Mouse (Mus musculus) kidney, adult 2 months (tissue): Measurements from ENCODE around the gene Mmp14. TPM values are rescaled to one million over a fixed set of nuclear protein-coding genes. Genes with fewer than 3 reads are reported as not detected.

Experiments
- DNase-seq: peaks from one replicate; pipeline ENCODE4 v3.0.0; 2021
- H3K27ac ChIP-seq: fragments of 200-500 bp; 2 replicates; pipeline ENCODE4 v1.5.1; 2012; ENCODE audit warnings: low read depth, low read length, control low read depth, inconsistent platforms; ENCODE audit not compliant: insufficient read depth
- H3K27me3 ChIP-seq: fragments of 200-500 bp; replicated peaks from 2 replicates; pipeline ENCODE4 v1.6.1; 2012; ENCODE audit warnings: mild to moderate bottlenecking, moderate library complexity, low read length, inconsistent platforms; ENCODE audit not compliant: control insufficient read depth, insufficient read depth
- H3K36me3 ChIP-seq: fragments of 200-500 bp; 2 replicates; pipeline ENCODE4 v1.6.1; 2012; ENCODE audit warnings: mild to moderate bottlenecking, moderate library complexity, low read length, inconsistent platforms; ENCODE audit not compliant: control insufficient read depth, insufficient read depth
- H3K4me1 ChIP-seq: fragments of 200-500 bp; 2 replicates; pipeline ENCODE4 v1.6.1; 2011; ENCODE audit warnings: low read length; ENCODE audit not compliant: control insufficient read depth, insufficient read depth
- H3K4me3 ChIP-seq: fragments of 200-500 bp; 2 replicates; pipeline ENCODE4 v1.5.1; 2011; ENCODE audit warnings: mild to moderate bottlenecking, low read depth, low read length, control low read depth; ENCODE audit not compliant: insufficient read depth
- CTCF ChIP-seq: fragments of 200-500 bp; conservative IDR thresholded peaks from 2 replicates; pipeline ENCODE4 v1.5.1; 2011; ENCODE audit warnings: low read depth, mild to moderate bottlenecking, control low read depth, low read length, moderate library complexity, mixed read lengths; ENCODE audit not compliant: insufficient read depth, insufficient read length
- POLR2A ChIP-seq: fragments of 200-500 bp; IDR thresholded peaks from one replicate; pipeline ENCODE4 v1.6.1; 2011; ENCODE audit warnings: low read depth, low read length, control low read depth
- WGBS: fragments of 180-500 bp; shearing (Covaris S2); methylation state at CpG from one replicate; pipeline ENCODE4 v1.1.7; 2018; 5-methylcytosine and 5-hydroxymethylcytosine counted together
- polyA plus RNA-seq: library from polyadenylated mRNA; depleted of rRNA; stranded (reverse); fragments of >200 nt; gene quantifications from 2 replicates; pipeline ENCODE4 v1.2.3, GENCODE M21; 2012

Mmp14 gene
- polyA plus RNA-seq, 1 experiment, result 37.2 TPM

- no peak overlapping the region for H3K4me3 ChIP-seq
- no peaks in the 10 kb centered on the region for H3K27me3 ChIP-seq
- no peak for DNase-seq
- no peaks in the 10 kb centered on the region for H3K36me3 ChIP-seq
- peaks cover 4% of the 10 kb centered on the region; the same call in 1 of the 2 replicates for H3K4me1 ChIP-seq
- WGBS, result 80% methylated on average over 1 of the region's 1 CpGs
- H3K27ac ChIP-seq, result no peak overlapping the region
- no peak for TF ChIP-seq CTCF
Observed at GRCm38 (mm10) chr14:54424634-54425033, 6.8 kb upstream of the Mmp14 start.

- H3K27me3 ChIP-seq, result no peaks in the 10 kb centered on the region
- 86% methylated on average over 1 of the region's 1 CpGs for WGBS
- TF ChIP-seq POLR2A, result no peak
- TF ChIP-seq CTCF, result no peak
- DNase-seq, result no peak
- peaks cover 7% of the 10 kb centered on the region; the same call in 1 of the 2 replicates for H3K4me1 ChIP-seq
- no peak overlapping the region for H3K4me3 ChIP-seq
- no peak overlapping the region for H3K27ac ChIP-seq
- no peaks in the 10 kb centered on the region for H3K36me3 ChIP-seq
Observed at GRCm38 (mm10) chr14:54425540-54425939, 5.9 kb upstream of the Mmp14 start.

- DNase-seq, result no peak
- no peaks in the 10 kb centered on the region for H3K27me3 ChIP-seq
- H3K4me3 ChIP-seq, result peak overlapping the region; percentile 93
- peaks cover 8% of the 10 kb centered on the region; the same call in 1 of the 2 replicates for H3K4me1 ChIP-seq
- TF ChIP-seq CTCF (no peak), POLR2A (no peak)
- 32% methylated on average over 14 of the region's 14 CpGs for WGBS
- H3K27ac ChIP-seq, result peak overlapping the region; percentile 43
- no peaks in the 10 kb centered on the region for H3K36me3 ChIP-seq
Observed at GRCm38 (mm10) chr14:54426003-54426688, 5.3 kb upstream of the Mmp14 start.

- under 1% methylated on average over 48 of the region's 48 CpGs for WGBS
- Histone ChIP-seq H3K36me3 (no peaks in the 10 kb centered on the region), H3K27ac (peak within 1 kb of the TSS; percentile 43), H3K27me3 (no peaks in the 10 kb centered on the region), H3K4me1 (peaks cover 8% of the 10 kb centered on the region; the same call in 1 of the 2 replicates), H3K4me3 (peak within 1 kb of the TSS; percentile 93)
- DNase-seq, result peak; percentile 96
- no peak for TF ChIP-seq CTCF
- peak; percentile 42 for TF ChIP-seq POLR2A
Observed at GRCm38 (mm10) chr14:54426689-54427398, 4.6 kb upstream of the Mmp14 start, which contains the start of gene Mrpl52. Gene Mrpl52, plus strand, starts transcription at chr14:54426909.

- TF ChIP-seq POLR2A (no peak), CTCF (no peak)
- no peak for DNase-seq
- H3K4me1 ChIP-seq, result peaks cover 8% of the 10 kb centered on the region; the same call in 1 of the 2 replicates
- no peak overlapping the region for H3K4me3 ChIP-seq
- WGBS, result 88% methylated on average over 7 of the region's 7 CpGs
- H3K27me3 ChIP-seq, result no peaks in the 10 kb centered on the region
- no peaks in the 10 kb centered on the region for H3K36me3 ChIP-seq
- no peak overlapping the region for H3K27ac ChIP-seq
Observed at GRCm38 (mm10) chr14:54427696-54428095, 3.7 kb upstream of the Mmp14 start.

GRCm38 (mm10) chr14:54428421-54428820 lies 3.0 kb upstream of the Mmp14 start:
- TF ChIP-seq CTCF (no peak), POLR2A (no peak)
- Histone ChIP-seq H3K4me3 (no peak overlapping the region), H3K4me1 (peaks cover 8% of the 10 kb centered on the region; the same call in 1 of the 2 replicates), H3K27me3 (no peaks in the 10 kb centered on the region), H3K27ac (no peak overlapping the region), H3K36me3 (no peaks in the 10 kb centered on the region)
- 95% methylated on average over 5 of the region's 5 CpGs for WGBS
- no peak for DNase-seq
